Mouse (Mus musculus) thymus, postnatal 14 days (tissue): ENCODE results near the gene Coa4.

ENCODE experiments used
- DNase-seq: peaks from one replicate; pipeline ENCODE4 v3.0.0; 2021

Coa4 gene

GRCm38 (mm10) chr7:100536804-100537518, at the start of gene Coa4:
Coa4 (plus strand) TSS chr7:100537071.
- peak; percentile 90 for DNase-seq

GRCm38 (mm10) chr7:100487301-100487700, 49.6 kb upstream of the Coa4 start:
- no peak for DNase-seq

GRCm38 (mm10) chr7:100488474-100489048, 48.3 kb upstream of the Coa4 start:
- no peak for DNase-seq

GRCm38 (mm10) chr7:100492391-100493116, 44.3 kb upstream of the Coa4 start:
- peak; percentile 59 for DNase-seq

- peak; percentile 98 for DNase-seq
Observed at GRCm38 (mm10) chr7:100493117-100493483, 43.8 kb upstream of the Coa4 start, which contains the start of gene Ucp2. Ucp2 (plus strand) TSS chr7:100493337.

- peak; percentile 71 for DNase-seq
Observed at GRCm38 (mm10) chr7:100493484-100494414, 43.1 kb upstream of the Coa4 start.

- DNase-seq, result peak; percentile 47
Observed at GRCm38 (mm10) chr7:100494415-100494831, 42.4 kb upstream of the Coa4 start.

- DNase-seq, result peak; percentile 60
Observed at GRCm38 (mm10) chr7:100495042-100495441, 41.8 kb upstream of the Coa4 start.

- DNase-seq, result peak; percentile 92
Observed at GRCm38 (mm10) chr7:100495581-100496251, 41.2 kb upstream of the Coa4 start.

GRCm38 (mm10) chr7:100496371-100496770, 40.5 kb upstream of the Coa4 start:
- no peak for DNase-seq

- DNase-seq, result no peak
Observed at GRCm38 (mm10) chr7:100496791-100497190, 40.1 kb upstream of the Coa4 start.

GRCm38 (mm10) chr7:100497402-100497801, 39.5 kb upstream of the Coa4 start:
- DNase-seq, result no peak

GRCm38 (mm10) chr7:100497982-100498381, 38.9 kb upstream of the Coa4 start:
- no peak for DNase-seq

GRCm38 (mm10) chr7:100499465-100499864, 37.4 kb upstream of the Coa4 start:
- DNase-seq, result no peak

- DNase-seq, result no peak
Observed at GRCm38 (mm10) chr7:100500276-100500977, 36.4 kb upstream of the Coa4 start.

GRCm38 (mm10) chr7:100501027-100501843, 35.6 kb upstream of the Coa4 start:
- DNase-seq, result peak; percentile 42

GRCm38 (mm10) chr7:100501844-100502373, 35.0 kb upstream of the Coa4 start:
- DNase-seq, result no peak

- no peak for DNase-seq
Observed at GRCm38 (mm10) chr7:100502374-100502922, 34.4 kb upstream of the Coa4 start.

- peak; percentile 58 for DNase-seq
Observed at GRCm38 (mm10) chr7:100503076-100503475, 33.8 kb upstream of the Coa4 start.
